Mouse (Mus musculus) brain, embryonic 14.5 days (tissue): ENCODE data around the gene Tmem156.

Experiments
- CTCF ChIP-seq: fragments of 200-500 bp; IDR thresholded peaks from 2 replicates; pipeline ENCODE4 v1.5.1; 2012; ENCODE audit warnings: inconsistent platforms, mild to moderate bottlenecking, moderate library complexity, borderline replicate concordance; ENCODE audit not compliant: insufficient read depth, insufficient read length; ENCODE audit errors: extremely low read depth
- POLR2A ChIP-seq: fragments of 200-500 bp; IDR thresholded peaks from 2 replicates; pipeline ENCODE4 v1.6.1; 2012; ENCODE audit warnings: mild to moderate bottlenecking, inconsistent platforms, borderline replicate concordance; ENCODE audit not compliant: poor library complexity, insufficient read depth, insufficient read length, severe bottlenecking; ENCODE audit errors: extremely low read depth

DNA sequence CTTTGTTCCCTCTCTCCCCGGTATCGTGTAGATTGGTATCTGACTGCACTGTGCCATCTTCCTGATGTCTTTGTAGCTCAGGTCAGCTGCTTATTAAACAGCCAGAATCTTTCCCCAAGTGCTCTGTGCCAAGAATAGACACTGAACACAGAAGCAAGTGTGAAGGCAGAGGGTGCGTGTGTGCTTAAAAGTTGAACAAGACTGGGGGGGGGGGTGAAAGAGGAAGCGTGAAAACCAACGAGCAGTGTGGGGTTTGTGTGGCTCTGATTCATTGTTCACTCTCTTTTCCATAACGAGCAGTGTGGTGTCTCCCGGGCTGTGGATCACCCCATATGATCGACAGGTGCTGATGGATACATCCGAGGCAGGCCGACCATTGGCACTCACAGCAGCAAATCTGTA is 10.7 kb upstream of the Tmem156 start:
- no peak for TF ChIP-seq POLR2A
- TF ChIP-seq CTCF: no peak
